11 mouse cellular contexts compared by ENCODE assay signal in genomic region chr10:100356841-100357240, GRCm38 (mm10). TPM values are rescaled to one million over a fixed set of nuclear protein-coding genes. Genes with fewer than 3 reads are reported as not detected.
A peak's percentile ranks its signal among the peaks of the same experiment; 100 is the strongest.
DNase-seq lines count a peak whose midpoint lies in the region.
"Not testable (repeated sequence)": the region's sequence is repeated elsewhere in the genome, so short reads cannot be mapped to it uniquely, and the experiment has no call there.
"Had no signal": no experiment of that assay in that cellular context is flagged by ENCODE, and none has a peak within 500 bp of the region (broad histone marks: within the 10 kb centered on the region; RNA-seq: fewer than 3 reads in every experiment).

No protein-coding gene starts in this region.

- intact Hi-C loops in left cerebral cortex, postnatal 36 days (cut with DNase I) = not testable (repeated sequence)

- DNase-seq in adrenal gland, postnatal 4 days (ENCODE audit: low spot score in 2 of 2) = peak; percentile 4 to 5
- DNase-seq in gastrocnemius, postnatal 10 days = peak; percentile 5
- peak; percentile 9 for DNase-seq in heart, postnatal 4 days
- DNase-seq in layer of hippocampus, adult 18-20 months (ENCODE audit: low spot score in 2 of 2) = peak; percentile 0 to 3
- peak; percentile 4 to 6 for DNase-seq in left cerebral cortex, postnatal 36 days (ENCODE audit: low spot score in 2 of 2)
- peak; percentile 20 for DNase-seq in ovary, postnatal 36 days (ENCODE audit: low spot score)
- DNase-seq in testis, postnatal 10 days (ENCODE audit: low spot score) = peak; percentile 40
- peak; percentile 0 to 1 for DNase-seq in urinary bladder, postnatal 36 days (ENCODE audit: low spot score in 2 of 2)

RNA-seq across cellular contexts. Expression of gene Gm4307, which starts 4.3 kb away (rescaled TPM):
- total RNA-seq in adrenal gland, postnatal 4 days (2021) = not detected
- total RNA-seq in gastrocnemius, postnatal 10 days (2021) = not detected
- not detected for total RNA-seq in heart, postnatal 4 days (2021)
- total RNA-seq in layer of hippocampus, adult 18-20 months (2021) = not detected
- not detected for total RNA-seq in left cerebral cortex, postnatal 36 days (2021)
- total RNA-seq: granulocyte monocyte progenitor cell, adult 5-6 weeks; heart, postnatal 10 days; neutrophil, adult 5-6 weeks had no signal

RNA-seq across cellular contexts. Expression of gene Gm4305, which starts 5.9 kb away (rescaled TPM):
- not detected for total RNA-seq in adrenal gland, postnatal 4 days (2021)
- total RNA-seq in gastrocnemius, postnatal 10 days (2021) = not detected
- total RNA-seq in heart, postnatal 4 days (2021) = not detected
- total RNA-seq in layer of hippocampus, adult 18-20 months (2021) = not detected
- not detected for total RNA-seq in left cerebral cortex, postnatal 36 days (2021)
- total RNA-seq: granulocyte monocyte progenitor cell, adult 5-6 weeks; heart, postnatal 10 days; neutrophil, adult 5-6 weeks had no signal

RNA-seq across cellular contexts. Expression of gene Gm4303, which starts 11.1 kb away (rescaled TPM):
- total RNA-seq in adrenal gland, postnatal 4 days (2021) = not detected
- not detected for total RNA-seq in gastrocnemius, postnatal 10 days (2021)
- not detected for total RNA-seq in heart, postnatal 4 days (2021)
- total RNA-seq in layer of hippocampus, adult 18-20 months (2021) = not detected
- total RNA-seq in left cerebral cortex, postnatal 36 days (2021) = not detected
- total RNA-seq: granulocyte monocyte progenitor cell, adult 5-6 weeks; heart, postnatal 10 days; neutrophil, adult 5-6 weeks had no signal

RNA-seq across cellular contexts. Expression of gene Gm4302, which starts 16.2 kb away (rescaled TPM):
- not detected for total RNA-seq in adrenal gland, postnatal 4 days (2021)
- total RNA-seq in gastrocnemius, postnatal 10 days (2021) = not detected
- not detected for total RNA-seq in heart, postnatal 4 days (2021)
- not detected for total RNA-seq in layer of hippocampus, adult 18-20 months (2021)
- total RNA-seq in left cerebral cortex, postnatal 36 days (2021) = not detected
- total RNA-seq: granulocyte monocyte progenitor cell, adult 5-6 weeks; heart, postnatal 10 days; neutrophil, adult 5-6 weeks had no signal

RNA-seq across cellular contexts. Expression of gene Gm4301, which starts 21.4 kb away (rescaled TPM):
- total RNA-seq in adrenal gland, postnatal 4 days (2021) = not detected
- not detected for total RNA-seq in gastrocnemius, postnatal 10 days (2021)
- not detected for total RNA-seq in heart, postnatal 4 days (2021)
- not detected for total RNA-seq in layer of hippocampus, adult 18-20 months (2021)
- total RNA-seq in left cerebral cortex, postnatal 36 days (2021) = not detected
- total RNA-seq: granulocyte monocyte progenitor cell, adult 5-6 weeks; heart, postnatal 10 days; neutrophil, adult 5-6 weeks had no signal

Comparison
In these comparisons a context has a peak if more than half of its experiments do, and no peak if none do; other contexts are left out.
1. Peak in every context shown above with its lines: DNase-seq.